Mouse (Mus musculus) skeletal muscle tissue, adult 2 months (tissue): Measurements from ENCODE around the gene Chrm3.

Source experiments
- DNase-seq: peaks from one replicate; pipeline ENCODE4 v3.0.0-alpha.2; 2012; ENCODE audit warnings: low read depth, low spot score

Chrm3 gene

GRCm38 (mm10) chr13:9891088-9891487, 469.6 kb downstream of the Chrm3 start:
- no peak for DNase-seq

- DNase-seq = no peak
Measured at GRCm38 (mm10) chr13:9890460-9890859, 470.2 kb downstream of the Chrm3 start.

GRCm38 (mm10) chr13:9889954-9890353, 470.7 kb downstream of the Chrm3 start:
- DNase-seq = no peak

GRCm38 (mm10) chr13:9888284-9888683, 472.4 kb downstream of the Chrm3 start:
- DNase-seq = no peak

- no peak for DNase-seq
Measured at GRCm38 (mm10) chr13:9887261-9887660, 473.4 kb downstream of the Chrm3 start.

GRCm38 (mm10) chr13:9886465-9887135, 474.0 kb downstream of the Chrm3 start:
- no peak for DNase-seq

- DNase-seq = peak; percentile 68
Measured at GRCm38 (mm10) chr13:9882362-9883282, 478.0 kb downstream of the Chrm3 start.

GRCm38 (mm10) chr13:9881930-9882329, 478.7 kb downstream of the Chrm3 start:
- no peak for DNase-seq

- no peak for DNase-seq
Measured at GRCm38 (mm10) chr13:9880401-9880800, 480.2 kb downstream of the Chrm3 start.

- DNase-seq = no peak
Measured at GRCm38 (mm10) chr13:9878596-9879010, 482.0 kb downstream of the Chrm3 start.

- DNase-seq = peak; percentile 18
Measured at GRCm38 (mm10) chr13:9873377-9873776, 487.3 kb downstream of the Chrm3 start.

GRCm38 (mm10) chr13:9866161-9866560, 494.5 kb downstream of the Chrm3 start:
- DNase-seq = no peak

- no peak for DNase-seq
Measured at GRCm38 (mm10) chr13:9847515-9847914, 513.1 kb downstream of the Chrm3 start.

- DNase-seq = peak; percentile 34
Measured at GRCm38 (mm10) chr13:9846543-9847434, 513.9 kb downstream of the Chrm3 start.

- peak; percentile 75 for DNase-seq
Measured at GRCm38 (mm10) chr13:9834146-9834679, 526.4 kb downstream of the Chrm3 start.

GRCm38 (mm10) chr13:9826227-9826626, 534.4 kb downstream of the Chrm3 start:
- no peak for DNase-seq
